Mouse (Mus musculus): ENCODE data around the gene Ddit4. TPM values are rescaled to one million over a fixed set of nuclear protein-coding genes. Genes with fewer than 3 reads are reported as not detected.
"Not testable (repeated sequence)": the region's sequence is repeated elsewhere in the genome, so short reads cannot be mapped to it uniquely, and the experiment has no call there.

Ddit4 gene
- total RNA-seq (2021): 100 to 1,000 TPM; 158 to 190 TPM
- long read RNA-seq, experiment 1, partial matches to known transcripts: 0 of 13 reads
- long read RNA-seq, experiment 1, other reads (novel, unspliced or antisense): 11 of 13 reads
- long read RNA-seq, experiment 2, partial matches to known transcripts: 0 of 17 reads
- long read RNA-seq, experiment 2, other reads (novel, unspliced or antisense): 15 of 17 reads

GRCm38 (mm10) chr10:59951211-59952151, at the start of gene Ddit4:
Gene Ddit4, minus strand, starts transcription at chr10:59951834.
- DNase-seq: peak; percentile 100

GRCm38 (mm10) chr10:59999057-59999456, 47.4 kb upstream of the Ddit4 start:
- no peak for DNase-seq

GRCm38 (mm10) chr10:59997591-59997990, 46.0 kb upstream of the Ddit4 start:
- DNase-seq: peak; percentile 86 to 94

GRCm38 (mm10) chr10:59995889-59996288, 44.3 kb upstream of the Ddit4 start:
- peak; percentile 58 to 78 for DNase-seq

- DNase-seq: not testable (repeated sequence)
Measured at GRCm38 (mm10) chr10:59993813-59994212, 42.2 kb upstream of the Ddit4 start.

GRCm38 (mm10) chr10:59992024-59992423, 40.4 kb upstream of the Ddit4 start:
- DNase-seq: no peak

GRCm38 (mm10) chr10:59991262-59991880, 39.7 kb upstream of the Ddit4 start:
- DNase-seq: peak; percentile 72 to 75

- no peak for DNase-seq
Measured at GRCm38 (mm10) chr10:59990393-59990792, 38.8 kb upstream of the Ddit4 start.

GRCm38 (mm10) chr10:59988036-59988435, 36.4 kb upstream of the Ddit4 start:
- peak; percentile 83 to 89 for DNase-seq

- no peak for DNase-seq
Measured at GRCm38 (mm10) chr10:59982379-59982873, 30.8 kb upstream of the Ddit4 start.

- peak; percentile 79 to 80 for DNase-seq
Measured at GRCm38 (mm10) chr10:59981792-59982191, 30.2 kb upstream of the Ddit4 start.

GRCm38 (mm10) chr10:59981336-59981735, 29.7 kb upstream of the Ddit4 start:
- DNase-seq: no peak

GRCm38 (mm10) chr10:59980815-59981244, 29.2 kb upstream of the Ddit4 start:
- peak; percentile 72 to 85 for DNase-seq

- DNase-seq: peak; percentile 94
Measured at GRCm38 (mm10) chr10:59978873-59979743, 27.5 kb upstream of the Ddit4 start.

GRCm38 (mm10) chr10:59978401-59978800, 26.8 kb upstream of the Ddit4 start:
- DNase-seq: peak; percentile 68 to 73

GRCm38 (mm10) chr10:59977715-59978343, 26.2 kb upstream of the Ddit4 start:
- peak; percentile 72 to 73 for DNase-seq

- no peak for DNase-seq
Measured at GRCm38 (mm10) chr10:59977141-59977540, 25.5 kb upstream of the Ddit4 start.

GRCm38 (mm10) chr10:59974786-59975185, 23.2 kb upstream of the Ddit4 start:
- DNase-seq: peak; percentile 79 to 82

- DNase-seq: peak; percentile 92 to 96
Measured at GRCm38 (mm10) chr10:59974191-59974664, 22.6 kb upstream of the Ddit4 start.

- no peak for DNase-seq
Measured at GRCm38 (mm10) chr10:59973400-59973799, 21.8 kb upstream of the Ddit4 start.

- DNase-seq: no peak
Measured at GRCm38 (mm10) chr10:59972999-59973398, 21.4 kb upstream of the Ddit4 start.

Data from heart, adult 18-20 months (tissue).